Mouse (Mus musculus): ENCODE data around the gene C730034F03Rik.
A peak's percentile ranks its signal among the peaks of the same experiment; 100 is the strongest.
"Not testable (repeated sequence)": the region's sequence is repeated elsewhere in the genome, so short reads cannot be mapped to it uniquely, and the experiment has no call there.

C730034F03Rik gene

DNA sequence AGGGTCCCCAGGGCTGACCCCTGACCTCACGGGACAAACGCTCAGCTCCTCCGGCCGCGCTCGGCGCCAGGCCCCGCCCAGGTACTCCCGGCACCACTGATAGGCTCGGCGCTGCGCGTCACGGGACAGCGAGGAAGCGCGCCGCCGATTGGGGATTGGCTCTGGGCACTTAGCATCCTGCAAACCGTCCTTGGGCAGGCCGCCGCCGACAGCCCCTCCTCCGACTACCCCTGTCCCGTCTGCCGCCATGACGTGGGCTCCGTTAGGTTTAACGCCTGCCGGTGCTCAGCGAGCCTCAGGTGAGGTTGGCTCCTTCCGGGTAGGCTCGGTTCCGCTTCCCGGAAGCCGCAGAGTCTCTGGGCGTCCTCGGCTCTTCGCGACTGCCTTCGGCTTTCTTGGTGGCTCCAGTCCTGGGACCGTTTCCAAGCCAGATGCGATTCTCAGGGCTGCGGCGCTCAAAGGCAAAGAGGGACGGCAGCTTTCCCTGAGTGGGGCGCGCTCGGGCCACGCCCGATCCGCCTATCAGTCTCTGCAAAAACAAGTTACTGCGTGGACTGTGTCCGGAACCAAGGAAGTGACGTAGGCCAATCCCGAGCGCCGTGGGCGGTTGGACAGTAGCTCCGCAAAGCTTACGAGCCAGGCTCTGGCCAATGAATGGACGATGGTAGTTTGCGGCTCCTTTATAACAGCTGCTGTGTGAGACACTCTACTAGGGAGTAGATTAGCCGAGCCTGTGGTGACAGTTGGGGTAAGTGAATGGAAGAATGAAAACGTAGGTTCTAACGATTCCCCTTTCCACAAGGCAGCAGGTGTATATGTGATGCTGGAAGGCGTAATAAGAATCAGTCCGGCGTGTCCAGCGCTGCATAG is at the start of gene C730034F03Rik, which contains the start of the genes Gm44502 and Chkb:
C730034F03Rik (plus strand) TSS at position 238 of the 870 bp plus-strand sequence.
Gm44502 (minus strand) TSS at position 345 of the 870 bp plus-strand sequence.
Chkb (minus strand) TSS at position 557 of the 870 bp plus-strand sequence.
- peak; percentile 95 for DNase-seq (ENCODE audit: low spot score)

- DNase-seq (ENCODE audit: low spot score), result no peak
These were observed 44.8 kb upstream of the C730034F03Rik start, which contains the start of gene Klhdc7b for GRCm38 (mm10) chr15:89384617-89385016. TSS of gene Klhdc7b (plus strand) at chr15:89384917.

DNA sequence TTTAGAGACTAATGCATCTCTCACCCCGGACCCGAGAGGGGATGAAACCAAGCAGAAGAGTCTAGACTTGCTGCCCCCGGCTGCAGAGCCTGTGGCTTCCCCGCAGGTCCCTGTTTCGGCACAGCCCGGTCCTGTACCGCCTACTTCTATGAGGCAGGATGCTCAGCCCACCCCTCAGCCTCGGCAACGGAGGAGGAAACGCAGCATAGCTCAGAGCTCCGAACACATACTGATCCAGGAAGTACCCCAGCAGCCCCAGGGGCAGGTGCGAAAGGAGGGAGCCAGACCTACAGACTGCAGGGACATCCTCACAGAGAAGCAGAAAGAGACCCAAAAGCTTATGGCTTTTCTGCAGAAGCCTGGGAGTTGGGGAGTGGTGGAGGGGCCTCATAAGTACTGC is 42.3 kb upstream of the C730034F03Rik start:
- DNase-seq (ENCODE audit: low spot score), result no peak

GRCm38 (mm10) chr15:89390081-89390480 is 39.3 kb upstream of the C730034F03Rik start:
- DNase-seq (ENCODE audit: low spot score), result no peak

- DNase-seq (ENCODE audit: low spot score), result no peak
These were observed 32.5 kb upstream of the C730034F03Rik start for GRCm38 (mm10) chr15:89396883-89397282.

DNA sequence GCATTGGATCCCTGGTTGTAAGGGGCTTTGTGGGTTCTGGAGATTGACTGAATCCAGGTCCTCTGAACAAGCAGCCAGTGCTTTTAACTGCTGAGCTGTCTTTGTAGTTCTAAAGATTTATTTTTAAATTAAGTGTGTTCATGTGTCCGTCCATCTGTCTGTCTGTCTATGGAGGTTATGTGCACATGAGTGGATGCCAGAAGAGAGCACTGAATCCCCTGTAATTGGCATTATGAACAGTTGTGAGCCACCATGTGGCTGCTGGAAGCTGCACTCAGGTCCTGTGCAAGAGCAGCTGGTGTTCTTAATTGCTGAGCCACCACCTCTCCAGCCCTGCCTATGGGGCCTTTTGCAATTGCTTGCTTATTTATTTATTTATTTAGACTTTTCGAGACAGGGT is 31.2 kb upstream of the C730034F03Rik start:
- DNase-seq (ENCODE audit: low spot score), result no peak

DNA sequence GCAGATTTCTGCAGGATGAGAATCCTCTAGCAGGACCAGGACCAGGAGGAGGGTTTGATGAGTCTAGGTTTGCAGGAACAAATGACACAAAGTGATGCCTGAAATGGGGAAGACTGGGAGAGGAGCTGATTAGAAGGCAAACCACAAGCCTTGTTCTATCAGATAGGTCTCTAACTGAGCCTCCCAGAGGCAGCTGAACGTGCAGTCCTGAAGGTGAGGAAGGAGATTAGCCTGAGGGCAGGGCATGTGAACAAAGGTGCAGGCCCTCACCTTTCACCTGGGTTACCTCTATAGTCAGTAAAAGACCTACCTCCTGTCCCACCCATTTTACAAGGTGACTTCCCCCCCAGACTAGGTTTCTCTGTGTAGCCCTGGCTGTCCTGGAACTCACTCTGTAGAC is 29.7 kb upstream of the C730034F03Rik start:
- no peak for DNase-seq (ENCODE audit: low spot score)

GRCm38 (mm10) chr15:89402471-89402870 is 26.9 kb upstream of the C730034F03Rik start:
- DNase-seq (ENCODE audit: low spot score), result no peak

GRCm38 (mm10) chr15:89404831-89405623 is 24.4 kb upstream of the C730034F03Rik start:
- DNase-seq (ENCODE audit: low spot score), result no peak

- DNase-seq (ENCODE audit: low spot score), result no peak
These were observed 22.7 kb upstream of the C730034F03Rik start for GRCm38 (mm10) chr15:89406691-89407090.

DNA sequence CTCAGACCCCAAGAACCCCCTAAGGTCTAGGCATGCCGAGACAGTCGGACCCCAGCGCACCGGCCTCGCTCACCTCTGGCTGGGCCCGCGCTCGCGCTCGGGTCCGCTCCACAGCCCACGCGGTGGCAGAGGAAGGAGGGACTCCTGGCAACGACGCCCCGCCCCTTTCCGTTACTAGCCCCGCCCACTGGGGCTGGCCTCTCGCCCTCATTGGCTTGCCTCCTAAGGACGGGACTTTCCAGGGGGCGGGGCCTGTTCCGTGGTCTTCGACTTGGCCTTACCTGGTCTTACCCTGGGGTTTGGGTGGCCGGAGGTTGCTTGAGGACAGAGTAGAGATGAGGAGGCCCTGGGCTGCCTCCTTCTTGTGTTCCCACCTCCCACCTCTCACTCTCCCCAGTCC is 19.3 kb upstream of the C730034F03Rik start, which contains the start of gene Syce3:
Syce3 (minus strand) TSS at position 386 of the 400 bp plus-strand sequence.
- DNase-seq (ENCODE audit: low spot score), result no peak

- DNase-seq (ENCODE audit: low spot score), result no peak
These were observed 14.1 kb upstream of the C730034F03Rik start for GRCm38 (mm10) chr15:89415282-89415681.

- DNase-seq (ENCODE audit: low spot score), result no peak
These were observed 7.5 kb upstream of the C730034F03Rik start for GRCm38 (mm10) chr15:89421938-89422337.

GRCm38 (mm10) chr15:89424621-89425020 is 4.8 kb upstream of the C730034F03Rik start:
- no peak for DNase-seq (ENCODE audit: low spot score)

GRCm38 (mm10) chr15:89425711-89426121 is 3.7 kb upstream of the C730034F03Rik start, which contains the start of gene Cpt1b:
TSS of gene Cpt1b (minus strand) at chr15:89425863.
- no peak for DNase-seq (ENCODE audit: low spot score)

GRCm38 (mm10) chr15:89426716-89427115 is 2.7 kb upstream of the C730034F03Rik start:
- no peak for DNase-seq (ENCODE audit: low spot score)

DNA sequence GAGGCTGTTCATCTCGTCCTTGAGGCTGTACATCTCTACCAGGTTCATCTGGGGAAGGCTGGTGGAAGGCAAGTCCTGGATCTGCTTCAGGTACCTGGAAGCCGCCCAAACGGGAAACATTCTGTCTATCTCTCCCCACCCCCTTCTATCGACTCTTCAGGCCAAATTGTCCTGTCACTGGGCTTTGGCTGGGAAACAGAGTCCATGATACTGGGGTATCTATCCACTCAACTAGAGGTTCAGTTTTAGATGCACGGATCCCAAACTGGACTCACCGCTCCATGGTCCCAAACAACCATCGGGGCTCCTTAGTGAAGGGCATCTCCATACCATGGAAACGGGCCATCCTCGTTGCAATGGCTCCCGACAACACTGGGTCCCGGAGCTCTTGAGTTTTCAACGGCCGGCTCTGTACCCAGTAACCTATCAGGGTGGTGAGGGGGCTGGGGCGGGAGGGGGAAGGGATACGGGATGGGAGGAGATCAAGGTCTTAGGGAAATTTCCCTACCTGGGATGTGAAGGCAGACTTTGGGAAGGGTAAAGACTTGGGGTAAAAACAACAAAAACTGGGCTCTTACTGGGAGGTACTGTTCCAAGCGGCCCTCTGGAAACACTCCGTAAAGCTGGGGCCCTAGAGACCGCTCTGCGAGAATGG is 1.1 kb upstream of the C730034F03Rik start:
- DNase-seq (ENCODE audit: low spot score), result no peak

- DNase-seq (ENCODE audit: low spot score), result peak; percentile 12
These were observed 503 bp upstream of the C730034F03Rik start for GRCm38 (mm10) chr15:89428821-89429351.

DNA sequence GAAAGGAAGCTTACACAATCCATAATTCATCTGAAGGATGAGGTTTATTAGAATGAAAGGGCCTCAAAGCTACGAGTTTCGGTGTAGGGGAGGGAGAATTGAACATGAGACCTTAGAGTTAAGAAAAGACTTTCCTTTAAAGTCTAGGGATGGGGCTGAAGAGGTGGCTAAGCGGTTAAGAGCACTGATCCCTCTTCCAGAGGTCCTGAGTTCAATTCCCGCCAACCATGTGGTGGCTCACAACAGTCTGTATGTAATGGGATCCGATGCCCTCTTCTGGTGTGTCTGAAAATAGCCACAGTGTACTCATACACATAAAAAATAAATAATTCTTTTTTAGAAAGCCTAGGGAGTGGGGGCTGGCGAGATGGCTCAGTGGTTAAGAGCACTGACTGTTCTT is 952 bp downstream of the C730034F03Rik start:
- no peak for DNase-seq (ENCODE audit: low spot score)

- not testable (repeated sequence) for DNase-seq (ENCODE audit: low spot score)
These were observed 1.4 kb downstream of the C730034F03Rik start for GRCm38 (mm10) chr15:89430771-89431170.

GRCm38 (mm10) chr15:89431271-89431670 is 1.9 kb downstream of the C730034F03Rik start:
- DNase-seq (ENCODE audit: low spot score), result peak; percentile 22

GRCm38 (mm10) chr15:89431806-89432205 is 2.4 kb downstream of the C730034F03Rik start:
- DNase-seq (ENCODE audit: low spot score), result no peak
